Mouse (Mus musculus): ENCODE data around the gene Scgb2a2. TPM values are rescaled to one million over a fixed set of nuclear protein-coding genes. Genes with fewer than 3 reads are reported as not detected.

Gene Scgb2a2
- total RNA-seq (2023), result not detected in 4 replicates

GRCm38 (mm10) chr19:9847262-9847661 is at the start of gene Scgb2a2:
Gene Scgb2a2 (plus strand): TSS chr19:9847562.

GRCm38 (mm10) chr19:9899072-9899779 is 51.9 kb downstream of the Scgb2a2 start, which contains the start of gene Incenp:
Gene Incenp (minus strand): TSS chr19:9899551.

Other genes with a start within 250 kb of the Scgb2a2 start
- 31.8 to 39.2 TPM (median 35.7 TPM) in 4 replicates for gene Incenp, start 52.0 kb downstream of the Scgb2a2 start, total RNA-seq (2023)
- gene Fth1, start 133.0 kb downstream of the Scgb2a2 start, total RNA-seq (2023), result 2,251 to 2,402 TPM (median 2,321 TPM) in 4 replicates
- 0.36 TPM in 1 of 4 replicates, not detected in the others for gene Best1, start 154.1 kb downstream of the Scgb2a2 start, total RNA-seq (2023)
- 0.63 to 2.3 TPM (median 1.3 TPM) in 4 replicates for gene Rab3il1, start 154.1 kb downstream of the Scgb2a2 start, total RNA-seq (2023)
- gene Fads3, start 194.0 kb downstream of the Scgb2a2 start, total RNA-seq (2023), result 0.33 to 0.60 TPM (median 0.41 TPM) in 4 replicates

Measured in B cell, adult 62 days (primary cell).